Mouse (Mus musculus): ENCODE data around the gene Hpd. TPM values are rescaled to one million over a fixed set of nuclear protein-coding genes. Genes with fewer than 3 reads are reported as not detected.

The Hpd gene
- polyA plus RNA-seq, 1 experiment from 2014 or later: 0.46 TPM

GRCm38 (mm10) chr5:123141555-123142160, 40.9 kb downstream of the Hpd start:
- no peaks in the 10 kb centered on the region for H3K9me3 ChIP-seq (replicated peaks; ENCODE audit: control insufficient read depth, low read length)
- H3K9ac ChIP-seq (ENCODE audit: low read length): peak overlapping the region; percentile 97
- peak overlapping the region; percentile 97 for H3K4me2 ChIP-seq (ENCODE audit: low read depth, low read length)
- peaks cover 44% of the 10 kb centered on the region for H3K4me1 ChIP-seq (ENCODE audit: control insufficient read depth, insufficient read depth, low read length)
- H3K27me3 ChIP-seq (ENCODE audit: control insufficient read depth, insufficient read depth, low read length): no peaks in the 10 kb centered on the region
- under 1% methylated on average over 37 of the region's 38 CpGs for WGBS
- H3K36me3 ChIP-seq (ENCODE audit: control insufficient read depth, insufficient read depth): peaks cover 5% of the 10 kb centered on the region
- peak overlapping the region; percentile 100 for H3K27ac ChIP-seq (ENCODE audit: low read length)
- peak overlapping the region; percentile 78 for H3K4me3 ChIP-seq (ENCODE audit: low read length)
- ATAC-seq (replicated peaks; ENCODE audit: extremely low read depth, insufficient read depth, low FRiP score): peak; percentile 4; the same call in 1 of the 2 replicates

- Histone ChIP-seq H3K27ac (ENCODE audit: low read length) (peak overlapping the region; percentile 100), H3K36me3 (ENCODE audit: control insufficient read depth, insufficient read depth) (no peaks in the 10 kb centered on the region), H3K4me2 (ENCODE audit: low read depth, low read length) (peak overlapping the region; percentile 97), H3K4me3 (ENCODE audit: low read length) (peak overlapping the region; percentile 78), H3K4me1 (ENCODE audit: control insufficient read depth, insufficient read depth, low read length) (peaks cover 47% of the 10 kb centered on the region), H3K9me3 (replicated peaks; ENCODE audit: control insufficient read depth, low read length) (no peaks in the 10 kb centered on the region), H3K27me3 (ENCODE audit: control insufficient read depth, insufficient read depth, low read length) (no peaks in the 10 kb centered on the region), H3K9ac (ENCODE audit: low read length) (peak overlapping the region; percentile 97)
- under 1% methylated on average over 31 of the region's 31 CpGs for WGBS
- peak; percentile 38 for ATAC-seq (replicated peaks; ENCODE audit: extremely low read depth, insufficient read depth, low FRiP score)
These were observed 41.6 kb downstream of the Hpd start for GRCm38 (mm10) chr5:123140694-123141554.

GRCm38 (mm10) chr5:123139722-123140627, 42.6 kb downstream of the Hpd start:
- peaks cover 47% of the 10 kb centered on the region for H3K4me1 ChIP-seq (ENCODE audit: control insufficient read depth, insufficient read depth, low read length)
- peak overlapping the region; percentile 100 for H3K27ac ChIP-seq (ENCODE audit: low read length)
- 1% methylated on average over 28 of the region's 28 CpGs for WGBS
- H3K4me2 ChIP-seq (ENCODE audit: low read depth, low read length): peak overlapping the region; percentile 98
- no peaks in the 10 kb centered on the region for H3K27me3 ChIP-seq (ENCODE audit: control insufficient read depth, insufficient read depth, low read length)
- H3K9ac ChIP-seq (ENCODE audit: low read length): peak overlapping the region; percentile 100
- H3K4me3 ChIP-seq (ENCODE audit: low read length): peak overlapping the region; percentile 73
- ATAC-seq (replicated peaks; ENCODE audit: extremely low read depth, insufficient read depth, low FRiP score): no peak
- no peaks in the 10 kb centered on the region for H3K9me3 ChIP-seq (replicated peaks; ENCODE audit: control insufficient read depth, low read length)
- H3K36me3 ChIP-seq (ENCODE audit: control insufficient read depth, insufficient read depth): no peaks in the 10 kb centered on the region

- peaks cover 47% of the 10 kb centered on the region for H3K4me1 ChIP-seq (ENCODE audit: control insufficient read depth, insufficient read depth, low read length)
- no peaks in the 10 kb centered on the region for H3K27me3 ChIP-seq (ENCODE audit: control insufficient read depth, insufficient read depth, low read length)
- H3K9me3 ChIP-seq (replicated peaks; ENCODE audit: control insufficient read depth, low read length): no peaks in the 10 kb centered on the region
- H3K36me3 ChIP-seq (ENCODE audit: control insufficient read depth, insufficient read depth): no peaks in the 10 kb centered on the region
- H3K9ac ChIP-seq (ENCODE audit: low read length): peak overlapping the region; percentile 100
- 1% methylated on average over 39 of the region's 39 CpGs for WGBS
- ATAC-seq (replicated peaks; ENCODE audit: extremely low read depth, insufficient read depth, low FRiP score): no peak
- H3K27ac ChIP-seq (ENCODE audit: low read length): peak overlapping the region; percentile 100
- H3K4me3 ChIP-seq (ENCODE audit: low read length): peak overlapping the region; percentile 73
- H3K4me2 ChIP-seq (ENCODE audit: low read depth, low read length): peak overlapping the region; percentile 98
These were observed 43.4 kb downstream of the Hpd start for GRCm38 (mm10) chr5:123138953-123139721.

GRCm38 (mm10) chr5:123138230-123138911, 44.2 kb downstream of the Hpd start:
- under 1% methylated on average over 40 of the region's 40 CpGs for WGBS
- peak; percentile 8; the same call in 1 of the 2 replicates for ATAC-seq (replicated peaks; ENCODE audit: extremely low read depth, insufficient read depth, low FRiP score)
- Histone ChIP-seq H3K9me3 (replicated peaks; ENCODE audit: control insufficient read depth, low read length) (no peaks in the 10 kb centered on the region), H3K4me2 (ENCODE audit: low read depth, low read length) (peak overlapping the region; percentile 98), H3K9ac (ENCODE audit: low read length) (peak overlapping the region; percentile 100), H3K27ac (ENCODE audit: low read length) (peak overlapping the region; percentile 100), H3K36me3 (ENCODE audit: control insufficient read depth, insufficient read depth) (0 out of 2 replicates have a peak, but pooled peaks cover 3% of the 10 kb centered on the region), H3K4me1 (ENCODE audit: control insufficient read depth, insufficient read depth, low read length) (peaks cover 51% of the 10 kb centered on the region), H3K4me3 (ENCODE audit: low read length) (peak overlapping the region; percentile 73), H3K27me3 (ENCODE audit: control insufficient read depth, insufficient read depth, low read length) (no peaks in the 10 kb centered on the region)

- 3% methylated on average over 6 of the region's 6 CpGs for WGBS
- H3K9ac ChIP-seq (ENCODE audit: low read length): peak overlapping the region; percentile 100
- peak overlapping the region; percentile 98 for H3K4me2 ChIP-seq (ENCODE audit: low read depth, low read length)
- peaks cover 54% of the 10 kb centered on the region for H3K4me1 ChIP-seq (ENCODE audit: control insufficient read depth, insufficient read depth, low read length)
- H3K9me3 ChIP-seq (replicated peaks; ENCODE audit: control insufficient read depth, low read length): no peaks in the 10 kb centered on the region
- peak overlapping the region; percentile 73 for H3K4me3 ChIP-seq (ENCODE audit: low read length)
- H3K27ac ChIP-seq (ENCODE audit: low read length): peak overlapping the region; percentile 100
- no peak for ATAC-seq (replicated peaks; ENCODE audit: extremely low read depth, insufficient read depth, low FRiP score)
- H3K27me3 ChIP-seq (ENCODE audit: control insufficient read depth, insufficient read depth, low read length): no peaks in the 10 kb centered on the region
- H3K36me3 ChIP-seq (ENCODE audit: control insufficient read depth, insufficient read depth): 0 out of 2 replicates have a peak, but pooled peaks cover 3% of the 10 kb centered on the region
These were observed 44.7 kb downstream of the Hpd start for GRCm38 (mm10) chr5:123137910-123138229.

- H3K9me3 ChIP-seq (replicated peaks; ENCODE audit: control insufficient read depth, low read length): no peaks in the 10 kb centered on the region
- peak overlapping the region; percentile 100 for H3K9ac ChIP-seq (ENCODE audit: low read length)
- H3K4me1 ChIP-seq (ENCODE audit: control insufficient read depth, insufficient read depth, low read length): peaks cover 60% of the 10 kb centered on the region
- peak overlapping the region; percentile 73 for H3K4me3 ChIP-seq (ENCODE audit: low read length)
- H3K36me3 ChIP-seq (ENCODE audit: control insufficient read depth, insufficient read depth): 0 out of 2 replicates have a peak, but pooled peaks cover 3% of the 10 kb centered on the region
- WGBS: 5% methylated on average over 20 of the region's 20 CpGs
- H3K27me3 ChIP-seq (ENCODE audit: control insufficient read depth, insufficient read depth, low read length): no peaks in the 10 kb centered on the region
- no peak for ATAC-seq (replicated peaks; ENCODE audit: extremely low read depth, insufficient read depth, low FRiP score)
- H3K27ac ChIP-seq (ENCODE audit: low read length): peak overlapping the region; percentile 100
- peak overlapping the region; percentile 98 for H3K4me2 ChIP-seq (ENCODE audit: low read depth, low read length)
These were observed 45.2 kb downstream of the Hpd start for GRCm38 (mm10) chr5:123137044-123137909.

All from heart, embryonic 16.5 days (tissue).